Mouse (Mus musculus) heart, postnatal 0 days (tissue): ENCODE data around the gene Hsp90aa1. TPM values are rescaled to one million over a fixed set of nuclear protein-coding genes. Genes with fewer than 3 reads are reported as not detected.
"Not testable (repeated sequence)": the region's sequence is repeated elsewhere in the genome, so short reads cannot be mapped to it uniquely, and the experiment has no call there.

ENCODE experiments used
- ATAC-seq: fragments of 200-750 bp; cut with Nextera tagmentation; 2 replicates; pipeline ENCODE4 v1.8.0; 2017; ENCODE audit warnings: low read depth, moderate number of reproducible peaks, moderate library complexity; ENCODE audit not compliant: insufficient read depth
- DNase-seq: peaks from one replicate; pipeline ENCODE4 v3.0.0-alpha.2; 2016; ENCODE audit warnings: low spot score
- H3K27ac ChIP-seq: fragments of 300-500 bp; sonication (generic); 2 replicates; pipeline ENCODE4 v1.5.1; 2014; ENCODE audit warnings: low read depth, mild to moderate bottlenecking
- H3K27me3 ChIP-seq: fragments of 300-500 bp; sonication (generic); 2 replicates; pipeline ENCODE4 v1.6.1; 2014; ENCODE audit warnings: low read length, mixed read lengths; ENCODE audit not compliant: control insufficient read depth, insufficient read depth
- H3K36me3 ChIP-seq: fragments of 300-500 bp; sonication (generic); replicated peaks from 2 replicates; pipeline ENCODE4 v1.6.1; 2014; ENCODE audit warnings: low read length, mixed read lengths; ENCODE audit not compliant: control insufficient read depth, insufficient read depth
- H3K4me1 ChIP-seq: fragments of 300-500 bp; sonication (generic); 2 replicates; pipeline ENCODE4 v1.6.1; 2014; ENCODE audit warnings: antibody characterized with exemption; ENCODE audit not compliant: control insufficient read depth, insufficient read depth
- H3K4me2 ChIP-seq: fragments of 300-500 bp; sonication (generic); 2 replicates; pipeline ENCODE4 v1.6.1; 2014; ENCODE audit warnings: low read depth, mild to moderate bottlenecking, low read length, moderate library complexity
- H3K4me3 ChIP-seq: fragments of 300-500 bp; sonication (generic); 2 replicates; pipeline ENCODE4 v1.5.1; 2014; ENCODE audit warnings: low read depth, low read length
- H3K9ac ChIP-seq: fragments of 300-500 bp; sonication (generic); replicated peaks from 2 replicates; pipeline ENCODE4 v1.6.1; 2014; ENCODE audit warnings: low read depth, low read length, mixed read lengths
- H3K9me3 ChIP-seq: fragments of 300-500 bp; sonication (generic); replicated peaks from 2 replicates; pipeline ENCODE4 v1.6.1; 2016; ENCODE audit warnings: low read length; ENCODE audit not compliant: control insufficient read depth
- CTCF ChIP-seq: IDR thresholded peaks from 2 replicates; pipeline ENCODE4 v1.5.1; 2016; ENCODE audit warnings: antibody characterized with exemption, control low read depth, low read depth
- EP300 ChIP-seq: IDR thresholded peaks from 2 replicates; pipeline ENCODE4 v1.6.1; 2016; ENCODE audit warnings: antibody characterized with exemption, low read depth
- WGBS: fragments of 180-500 bp; shearing (Covaris S2); extraction: QIAGEN DNeasy Blood & Tissue Kit; methylation state at CpG from one replicate; pipeline ENCODE4 v1.1.7; 2014; 5-methylcytosine and 5-hydroxymethylcytosine counted together
- polyA plus RNA-seq: library from polyadenylated mRNA; unstranded; fragments of >200 nt; fragmentation: Nextera tagmentation; extraction: Ambion mirVana; gene quantifications from 2 replicates; pipeline ENCODE4 v1.2.1, GENCODE M21; 2015
- total RNA-seq: library from RNA; depleted of rRNA; stranded (reverse); fragments of >200 nt; gene quantifications from 2 replicates; pipeline ENCODE4 v1.2.3, GENCODE M21; 2014; ENCODE audit warnings: low replicate concordance; rRNA removed

Hsp90aa1 gene
- 181 and 434 TPM in 2 replicates for total RNA-seq
- polyA plus RNA-seq = 255 and 258 TPM in 2 replicates

- no peak within 1 kb of the TSS for H3K4me3 ChIP-seq
- no peak within 1 kb of the TSS for H3K9ac ChIP-seq
- ATAC-seq = no peak
- WGBS = 48% methylated on average over 4 of the region's 4 CpGs
- H3K27me3 ChIP-seq = no peaks in the 10 kb centered on the region
- H3K36me3 ChIP-seq = no peaks in the 10 kb centered on the region
- no peaks in the 10 kb centered on the region for H3K9me3 ChIP-seq
- no peak for DNase-seq
- no peak for TF ChIP-seq EP300
- no peak for TF ChIP-seq CTCF
- peak within 1 kb of the TSS; percentile 45 for H3K4me2 ChIP-seq
- H3K27ac ChIP-seq = peak within 1 kb of the TSS; percentile 33
- H3K4me1 ChIP-seq = 0 out of 2 replicates have a peak, but pooled peaks cover 2% of the 10 kb centered on the region
Observed at GRCm38 (mm10) chr12:110702556-110702955, at the start of gene Hsp90aa1. Gene Hsp90aa1 (minus strand): TSS chr12:110702728.

GRCm38 (mm10) chr12:110750770-110751439 is 48.4 kb upstream of the Hsp90aa1 start:
- Histone ChIP-seq H3K4me2 (no peak overlapping the region), H3K27ac (no peak overlapping the region), H3K27me3 (no peaks in the 10 kb centered on the region), H3K9ac (no peak overlapping the region), H3K9me3 (no peaks in the 10 kb centered on the region), H3K4me3 (no peak overlapping the region), H3K4me1 (peaks cover 3% of the 10 kb centered on the region; the same call in 1 of the 2 replicates), H3K36me3 (no peaks in the 10 kb centered on the region)
- ATAC-seq = no peak
- no peak for TF ChIP-seq EP300
- no peak for TF ChIP-seq CTCF
- no peak for DNase-seq
- 75% methylated on average over 10 of the region's 10 CpGs for WGBS

GRCm38 (mm10) chr12:110738158-110738921 is 35.8 kb upstream of the Hsp90aa1 start:
- TF ChIP-seq EP300 (no peak), CTCF (no peak)
- H3K4me2 ChIP-seq = peak overlapping the region; percentile 89
- peaks cover 8% of the 10 kb centered on the region for H3K4me1 ChIP-seq
- H3K36me3 ChIP-seq = no peaks in the 10 kb centered on the region
- H3K9ac ChIP-seq = peak overlapping the region; percentile 86
- peak; percentile 26 for ATAC-seq
- no peaks in the 10 kb centered on the region for H3K9me3 ChIP-seq
- H3K27me3 ChIP-seq = no peaks in the 10 kb centered on the region
- under 1% methylated on average over 70 of the region's 72 CpGs for WGBS
- DNase-seq = no peak
- peak overlapping the region; percentile 79 for H3K4me3 ChIP-seq
- peak overlapping the region; percentile 70 for H3K27ac ChIP-seq

GRCm38 (mm10) chr12:110737170-110738157 is 34.9 kb upstream of the Hsp90aa1 start, which contains the start of gene Wdr20:
Gene Wdr20 (plus strand): TSS chr12:110737944.
- no peaks in the 10 kb centered on the region for H3K36me3 ChIP-seq

GRCm38 (mm10) chr12:110736641-110737040 is 34.1 kb upstream of the Hsp90aa1 start:
- H3K9ac ChIP-seq = no peak overlapping the region
- no peak for ATAC-seq
- no peaks in the 10 kb centered on the region for H3K27me3 ChIP-seq

More at GRCm38 (mm10) chr12:110737170-110738157, 34.9 kb upstream of the Hsp90aa1 start, which contains the start of gene Wdr20:
- under 1% methylated on average over 66 of the region's 69 CpGs for WGBS
- ATAC-seq (peak; percentile 99), DNase-seq (peak; percentile 92)
- peak within 1 kb of the TSS; percentile 90 for H3K4me2 ChIP-seq
- peaks cover 8% of the 10 kb centered on the region for H3K4me1 ChIP-seq
- TF ChIP-seq EP300 = no peak
- TF ChIP-seq CTCF = no peak
- H3K27ac ChIP-seq = peak within 1 kb of the TSS; percentile 70
- H3K9ac ChIP-seq = peak within 1 kb of the TSS; percentile 86
- no peaks in the 10 kb centered on the region for H3K27me3 ChIP-seq
- H3K4me3 ChIP-seq = peak within 1 kb of the TSS; percentile 79
- no peaks in the 10 kb centered on the region for H3K9me3 ChIP-seq

GRCm38 (mm10) chr12:110733254-110733653 is 30.7 kb upstream of the Hsp90aa1 start:
- WGBS = 88% methylated on average over 3 of the region's 3 CpGs

More at GRCm38 (mm10) chr12:110736641-110737040, 34.1 kb upstream of the Hsp90aa1 start:
- no peak for DNase-seq
- 11% methylated on average over 4 of the region's 4 CpGs for WGBS
- Histone ChIP-seq H3K4me1 (peaks cover 8% of the 10 kb centered on the region), H3K27ac (no peak overlapping the region), H3K36me3 (no peaks in the 10 kb centered on the region), H3K4me2 (peak overlapping the region; percentile 90; the same call in 1 of the 2 replicates), H3K4me3 (peak overlapping the region; percentile 79), H3K9me3 (no peaks in the 10 kb centered on the region)
- TF ChIP-seq EP300 = no peak
- no peak for TF ChIP-seq CTCF

More at GRCm38 (mm10) chr12:110733254-110733653, 30.7 kb upstream of the Hsp90aa1 start:
- H3K4me2 ChIP-seq, H3K27me3 ChIP-seq, H3K27ac ChIP-seq, H3K4me1 ChIP-seq, H3K4me3 ChIP-seq, DNase-seq, H3K36me3 ChIP-seq, ATAC-seq, H3K9ac ChIP-seq, H3K9me3 ChIP-seq: not testable (repeated sequence)
